11 mouse cellular contexts compared by ENCODE assay signal in the genomic region with DNA sequence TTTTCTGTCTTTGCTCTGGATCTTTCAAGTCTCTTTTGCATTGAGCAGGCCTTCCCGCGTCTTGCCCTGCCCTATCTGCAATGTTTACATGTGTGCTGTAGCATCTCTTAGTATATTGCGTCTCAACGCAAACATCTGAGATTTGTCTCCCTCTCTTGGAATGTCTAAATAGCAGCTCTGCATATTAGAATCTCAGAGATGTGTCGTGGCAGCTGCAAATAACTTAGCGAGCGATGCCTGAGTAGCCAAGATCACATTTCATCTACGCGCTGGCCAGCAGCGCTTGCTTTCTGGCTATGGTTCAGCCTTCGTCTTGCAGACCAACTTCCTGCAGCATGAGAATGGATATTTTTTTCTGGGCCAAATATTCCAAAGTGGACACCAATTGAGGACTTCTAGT.
DNase-seq lines count a peak whose midpoint lies in the region; ATAC-seq lines count a peak whose summit lies in the region.
"Had no signal": no experiment of that assay in that cellular context is flagged by ENCODE, and none has a peak within 500 bp of the region (broad histone marks: within the 10 kb centered on the region; RNA-seq: fewer than 3 reads in every experiment).

No protein-coding gene starts in this region.

- DNase-seq in heart, adult 11 months: peak; percentile 95
- no peak for DNase-seq in heart, embryonic 10.5 days (ENCODE audit: low spot score)
- peak; percentile 90 for DNase-seq in embryonic facial prominence, embryonic 14.5 days (ENCODE audit: low spot score)
- peak; percentile 35 for DNase-seq in lung, postnatal 14 days
- DNase-seq in B cell, adult 2 months: no peak
- DNase-seq in cerebellum, postnatal 36 days: no peak
- no peak for DNase-seq in urinary bladder, postnatal 36 days (ENCODE audit: low spot score in 2 of 2)

- H3K9me3 ChIP-seq in heart, embryonic 10.5 days: no peaks in the 10 kb centered on the region
- no peaks in the 10 kb centered on the region for H3K9me3 ChIP-seq in embryonic facial prominence, embryonic 14.5 days (ENCODE audit: control insufficient read depth, low read length)
- H3K9me3 ChIP-seq in intestine, embryonic 16.5 days (ENCODE audit: control insufficient read depth, low read length): no peaks in the 10 kb centered on the region
- H3K9me3 ChIP-seq: heart, embryonic 15.5 days had no signal

- no peaks in the 10 kb centered on the region for H3K4me1 ChIP-seq in heart, embryonic 10.5 days
- no peaks in the 10 kb centered on the region for H3K4me1 ChIP-seq in embryonic facial prominence, embryonic 14.5 days (ENCODE audit: control insufficient read depth, insufficient read depth, low read length)
- H3K4me1 ChIP-seq in intestine, embryonic 16.5 days (ENCODE audit: control insufficient read depth, insufficient read depth, low read length): no peaks in the 10 kb centered on the region
- H3K4me1 ChIP-seq: heart, embryonic 15.5 days had no signal

- H3K4me2 ChIP-seq in embryonic facial prominence, embryonic 14.5 days (ENCODE audit: low read depth, low read length): peak overlapping the region; percentile 10; the same call in 1 of the 2 replicates
- no peak overlapping the region for H3K4me2 ChIP-seq in intestine, embryonic 16.5 days (ENCODE audit: low read depth, low read length)
- H3K4me2 ChIP-seq: heart, embryonic 15.5 days had no signal

- no peak overlapping the region for H3K27ac ChIP-seq in heart, embryonic 10.5 days
- H3K27ac ChIP-seq in embryonic facial prominence, embryonic 14.5 days (replicated peaks; ENCODE audit: low read depth, low read length): peak overlapping the region; percentile 42; the same call in 1 of the 2 replicates
- no peak overlapping the region for H3K27ac ChIP-seq in intestine, embryonic 16.5 days (ENCODE audit: low read length)
- H3K27ac ChIP-seq: heart, embryonic 15.5 days; macrophage had no signal

- ATAC-seq in embryonic facial prominence, embryonic 14.5 days (ENCODE audit: low read depth): peak; percentile 64; the same call in 1 of the 2 replicates
- ATAC-seq in intestine, embryonic 16.5 days: peak; percentile 44; the same call in 1 of the 2 replicates
- ATAC-seq: CD4-positive, CD25-positive, alpha-beta regulatory T cell, adult 4 months had no signal

- H3K4me3 ChIP-seq in heart, embryonic 10.5 days: no peak overlapping the region
- no peak overlapping the region for H3K4me3 ChIP-seq in embryonic facial prominence, embryonic 14.5 days (ENCODE audit: low read depth, low read length)
- no peak overlapping the region for H3K4me3 ChIP-seq in intestine, embryonic 16.5 days (ENCODE audit: low read length)
- H3K4me3 ChIP-seq: heart, embryonic 15.5 days had no signal

- WGBS in heart, embryonic 10.5 days: 85% methylated on average over 11 of the region's 11 CpGs
- 28% methylated on average over 11 of the region's 11 CpGs for WGBS in embryonic facial prominence, embryonic 14.5 days
- WGBS in intestine, embryonic 16.5 days: 41% methylated on average over 11 of the region's 11 CpGs

- no peaks in the 10 kb centered on the region for H3K36me3 ChIP-seq in heart, embryonic 10.5 days
- H3K36me3 ChIP-seq in embryonic facial prominence, embryonic 14.5 days (ENCODE audit: control insufficient read depth, insufficient read depth, low read length): no peaks in the 10 kb centered on the region
- H3K36me3 ChIP-seq in intestine, embryonic 16.5 days (ENCODE audit: control insufficient read depth, insufficient read depth, low read length): no peaks in the 10 kb centered on the region
- H3K36me3 ChIP-seq: heart, embryonic 15.5 days had no signal

- H3K9ac ChIP-seq in embryonic facial prominence, embryonic 14.5 days (ENCODE audit: low read depth, low read length): no peak overlapping the region
- no peak overlapping the region for H3K9ac ChIP-seq in intestine, embryonic 16.5 days (ENCODE audit: low read depth, low read length)
- H3K9ac ChIP-seq: heart, embryonic 15.5 days had no signal

- H3K27me3 ChIP-seq in heart, embryonic 10.5 days (ENCODE audit: insufficient read depth, poor library complexity, severe bottlenecking): no peaks in the 10 kb centered on the region
- no peaks in the 10 kb centered on the region for H3K27me3 ChIP-seq in embryonic facial prominence, embryonic 14.5 days (replicated peaks; ENCODE audit: control insufficient read depth, insufficient read depth, low read length)
- 0 out of 2 replicates have a peak, but pooled peaks cover 2% of the 10 kb centered on the region for H3K27me3 ChIP-seq in intestine, embryonic 16.5 days (replicated peaks; ENCODE audit: control insufficient read depth, insufficient read depth, low read length)
- H3K27me3 ChIP-seq: heart, embryonic 15.5 days had no signal

Comparison
In these comparisons a context has a peak if more than half of its experiments do, and no peak if none do; other contexts are left out.
1. DNase-seq: peak in heart, adult 11 months (single experiment), embryonic facial prominence, embryonic 14.5 days (single experiment) and lung, postnatal 14 days (single experiment); none in heart, embryonic 10.5 days (single experiment), B cell, adult 2 months (0 of 2), cerebellum, postnatal 36 days (0 of 2) and urinary bladder, postnatal 36 days (0 of 2).